Mouse (Mus musculus): ENCODE measurements around the gene Zfp853. TPM values are rescaled to one million over a fixed set of nuclear protein-coding genes. Genes with fewer than 3 reads are reported as not detected.

Gene Zfp853
- 1 to 10 TPM; 1.1 to 1.5 TPM for total RNA-seq (2021)
- long read RNA-seq, experiment 1, partial matches to known transcripts, result 0 of 2 reads
- long read RNA-seq, experiment 1, other reads (novel, unspliced or antisense), result 2 of 2 reads
- long read RNA-seq, experiment 2, partial matches to known transcripts, result 0 of 1 reads
- long read RNA-seq, experiment 2, other reads (novel, unspliced or antisense), result 1 of 1 reads

- no peak for DNase-seq (ENCODE audit: low spot score in 2 of 2)
Observed at GRCm38 (mm10) chr5:143293404-143293803, at the start of gene Zfp853. Gene Zfp853, minus strand, starts transcription at chr5:143293623.

GRCm38 (mm10) chr5:143339603-143340002 lies 46.2 kb upstream of the Zfp853 start:
- no peak for DNase-seq (ENCODE audit: low spot score in 2 of 2)

GRCm38 (mm10) chr5:143336559-143336958 lies 43.1 kb upstream of the Zfp853 start:
- no peak for DNase-seq (ENCODE audit: low spot score in 2 of 2)

GRCm38 (mm10) chr5:143335089-143335460 lies 41.7 kb upstream of the Zfp853 start:
- DNase-seq (ENCODE audit: low spot score in 2 of 2), result no peak

- no peak for DNase-seq (ENCODE audit: low spot score in 2 of 2)
Observed at GRCm38 (mm10) chr5:143334418-143335088, 41.1 kb upstream of the Zfp853 start.

GRCm38 (mm10) chr5:143333872-143334271 lies 40.4 kb upstream of the Zfp853 start:
- DNase-seq (ENCODE audit: low spot score in 2 of 2), result peak; percentile 22 to 41

GRCm38 (mm10) chr5:143328690-143329495 lies 35.5 kb upstream of the Zfp853 start, which contains the start of gene Zdhhc4:
Gene Zdhhc4, minus strand, starts transcription at chr5:143329256.
- peak; percentile 79 for DNase-seq (ENCODE audit: low spot score in 2 of 2)

GRCm38 (mm10) chr5:143317288-143317610 lies 23.8 kb upstream of the Zfp853 start:
- DNase-seq (ENCODE audit: low spot score in 2 of 2), result peak in 1 of 2 experiments; percentile 35

- DNase-seq (ENCODE audit: low spot score in 2 of 2), result no peak
Observed at GRCm38 (mm10) chr5:143316605-143317287, 23.3 kb upstream of the Zfp853 start.

- no peak for DNase-seq (ENCODE audit: low spot score in 2 of 2)
Observed at GRCm38 (mm10) chr5:143315514-143315888, 22.1 kb upstream of the Zfp853 start.

- peak; percentile 77 to 93 for DNase-seq (ENCODE audit: low spot score in 2 of 2)
Observed at GRCm38 (mm10) chr5:143314730-143315513, 21.5 kb upstream of the Zfp853 start, which contains the start of gene E130309D02Rik. Gene E130309D02Rik, minus strand, starts transcription at chr5:143315360.

GRCm38 (mm10) chr5:143314183-143314729 lies 20.8 kb upstream of the Zfp853 start:
- DNase-seq (ENCODE audit: low spot score in 2 of 2), result no peak

- peak in 1 of 2 experiments; percentile 64 for DNase-seq (ENCODE audit: low spot score in 2 of 2)
Observed at GRCm38 (mm10) chr5:143311886-143312285, 18.5 kb upstream of the Zfp853 start.

- no peak for DNase-seq (ENCODE audit: low spot score in 2 of 2)
Observed at GRCm38 (mm10) chr5:143309916-143310315, 16.5 kb upstream of the Zfp853 start.

GRCm38 (mm10) chr5:143308825-143309224 lies 15.4 kb upstream of the Zfp853 start:
- DNase-seq (ENCODE audit: low spot score in 2 of 2), result no peak

GRCm38 (mm10) chr5:143304251-143304650 lies 10.8 kb upstream of the Zfp853 start:
- no peak for DNase-seq (ENCODE audit: low spot score in 2 of 2)

GRCm38 (mm10) chr5:143301296-143301695 lies 7.9 kb upstream of the Zfp853 start:
- DNase-seq (ENCODE audit: low spot score in 2 of 2), result no peak

GRCm38 (mm10) chr5:143299686-143300085 lies 6.3 kb upstream of the Zfp853 start:
- peak in 1 of 2 experiments; percentile 32 for DNase-seq (ENCODE audit: low spot score in 2 of 2)

- no peak for DNase-seq (ENCODE audit: low spot score in 2 of 2)
Observed at GRCm38 (mm10) chr5:143298391-143298790, 5.0 kb upstream of the Zfp853 start.

- no peak for DNase-seq (ENCODE audit: low spot score in 2 of 2)
Observed at GRCm38 (mm10) chr5:143297986-143298385, 4.6 kb upstream of the Zfp853 start.

Data from adrenal gland, postnatal 4 days (tissue).